In the genomic region with DNA sequence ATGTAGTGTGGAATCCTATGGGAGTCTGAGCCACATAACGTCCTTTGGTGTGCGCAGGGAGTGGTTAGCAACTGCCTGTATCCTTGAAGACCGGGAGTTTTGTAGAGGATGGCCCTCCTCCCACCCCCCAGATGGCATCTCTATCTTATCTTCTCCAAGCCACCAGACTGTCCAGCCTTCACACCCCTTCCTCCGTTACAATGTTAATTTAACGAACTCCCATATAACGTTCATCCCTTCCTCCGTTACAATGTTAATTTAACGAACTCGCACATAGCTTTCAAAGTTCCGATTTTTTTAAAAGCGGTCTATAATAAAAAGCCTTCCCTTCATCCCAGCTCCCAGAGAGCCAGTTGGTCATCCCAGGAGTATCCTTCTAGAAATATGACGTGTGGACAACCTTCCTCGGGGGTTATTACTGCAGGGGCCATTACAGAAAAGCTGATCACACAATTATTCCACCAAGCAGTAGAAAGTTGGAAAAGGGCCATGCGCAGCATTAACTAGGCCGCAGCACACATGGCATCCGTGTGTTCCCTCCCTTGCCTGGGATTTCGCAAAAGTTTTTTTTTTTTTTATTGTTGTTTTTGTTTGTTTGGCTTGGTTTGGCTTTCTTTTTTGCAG, we compare ENCODE assay signal across 14 mouse cellular contexts.
"Had no signal": no experiment of that assay in that cellular context is flagged by ENCODE, and none has a peak within 500 bp of the region (broad histone marks: within the 10 kb centered on the region; RNA-seq: fewer than 3 reads in every experiment).

No protein-coding gene starts in this region.

- H3K4me1 ChIP-seq: limb, embryonic 15.5 days; lung, embryonic 15.5 days had no signal

- H3K4me3 ChIP-seq: layer of hippocampus, adult 2 months; limb, embryonic 15.5 days; lung, embryonic 15.5 days; midbrain, embryonic 12.5 days had no signal

- H3K36me3 ChIP-seq: limb, embryonic 15.5 days; lung, embryonic 15.5 days; midbrain, embryonic 12.5 days had no signal

- DNase-seq: kidney, adult 18-20 months; kidney, postnatal 10 days; kidney, postnatal 4 days; left cerebral cortex, postnatal 4 days; lung, postnatal 14 days; thymus, adult 2 months; thymus, postnatal 25 days had no signal

- H3K27me3 ChIP-seq: limb, embryonic 15.5 days; lung, embryonic 15.5 days; megakaryocyte, embryonic 14.5 days; midbrain, embryonic 12.5 days had no signal

- H3K27ac ChIP-seq: layer of hippocampus, adult 2 months; limb, embryonic 15.5 days; lung, embryonic 15.5 days; macrophage; midbrain, embryonic 12.5 days; stomach, postnatal 0 days had no signal

- H3K9me3 ChIP-seq: limb, embryonic 15.5 days; lung, embryonic 15.5 days; megakaryocyte, embryonic 14.5 days; midbrain, embryonic 12.5 days had no signal

- H3K9ac ChIP-seq: limb, embryonic 15.5 days; lung, embryonic 15.5 days; midbrain, embryonic 12.5 days had no signal

- H3K4me2 ChIP-seq: limb, embryonic 15.5 days; lung, embryonic 15.5 days; midbrain, embryonic 12.5 days had no signal
